Mouse (Mus musculus): ENCODE measurements around the gene Csl. TPM values are rescaled to one million over a fixed set of nuclear protein-coding genes. Genes with fewer than 3 reads are reported as not detected.

Csl gene
- total RNA-seq (2017), result 0.92 TPM in 1 of 2 replicates, not detected in the other

GRCm38 (mm10) chr10:99759558-99759957 lies at the start of gene Csl:
Gene Csl (minus strand): TSS chr10:99759658.
- no peak for ATAC-seq (replicated peaks; ENCODE audit: low read depth, poor library complexity, severe bottlenecking)

- no peak for ATAC-seq (replicated peaks; ENCODE audit: low read depth, poor library complexity, severe bottlenecking)
Measured at GRCm38 (mm10) chr10:99789418-99789817, 30.0 kb upstream of the Csl start.

GRCm38 (mm10) chr10:99774228-99775120 lies 15.0 kb upstream of the Csl start:
- ATAC-seq (replicated peaks; ENCODE audit: low read depth, poor library complexity, severe bottlenecking), result no peak

GRCm38 (mm10) chr10:99750146-99750545 lies 9.3 kb downstream of the Csl start:
- no peak for ATAC-seq (replicated peaks; ENCODE audit: low read depth, poor library complexity, severe bottlenecking)

GRCm38 (mm10) chr10:99748668-99749260 lies 10.7 kb downstream of the Csl start:
- ATAC-seq (replicated peaks; ENCODE audit: low read depth, poor library complexity, severe bottlenecking), result no peak

- ATAC-seq (replicated peaks; ENCODE audit: low read depth, poor library complexity, severe bottlenecking), result no peak
Measured at GRCm38 (mm10) chr10:99748009-99748408, 11.4 kb downstream of the Csl start.

GRCm38 (mm10) chr10:99741609-99742280 lies 17.7 kb downstream of the Csl start:
- no peak for ATAC-seq (replicated peaks; ENCODE audit: low read depth, poor library complexity, severe bottlenecking)

GRCm38 (mm10) chr10:99713129-99713528 lies 46.3 kb downstream of the Csl start:
- peak; percentile 62; the same call in 1 of the 2 replicates for ATAC-seq (replicated peaks; ENCODE audit: low read depth, poor library complexity, severe bottlenecking)

GRCm38 (mm10) chr10:99711567-99711966 lies 47.9 kb downstream of the Csl start:
- ATAC-seq (replicated peaks; ENCODE audit: low read depth, poor library complexity, severe bottlenecking), result peak; percentile 96
